Mouse (Mus musculus) intestine, postnatal 0 days (tissue): Measurements from ENCODE around the gene Ninl. TPM values are rescaled to one million over a fixed set of nuclear protein-coding genes. Genes with fewer than 3 reads are reported as not detected.

ENCODE experiments used
- ATAC-seq: fragments of 200-750 bp; cut with Nextera tagmentation; 2 replicates; pipeline ENCODE4 v1.8.0; 2017; ENCODE audit warnings: mild to moderate bottlenecking, moderate TSS enrichment, moderate library complexity
- H3K27ac ChIP-seq: fragments of 300-500 bp; sonication (generic); 2 replicates; pipeline ENCODE4 v1.5.1; 2014; ENCODE audit warnings: mild to moderate bottlenecking, low read depth, low read length, moderate library complexity
- H3K27me3 ChIP-seq: fragments of 300-500 bp; sonication (generic); replicated peaks from 2 replicates; pipeline ENCODE4 v1.6.1; 2014; ENCODE audit warnings: low read length, mixed read lengths; ENCODE audit not compliant: control insufficient read depth, insufficient read depth
- H3K36me3 ChIP-seq: fragments of 300-500 bp; sonication (generic); 2 replicates; pipeline ENCODE4 v1.6.1; 2014; ENCODE audit warnings: mild to moderate bottlenecking, moderate library complexity; ENCODE audit not compliant: control insufficient read depth, insufficient read depth
- H3K4me1 ChIP-seq: fragments of 300-500 bp; sonication (generic); replicated peaks from 2 replicates; pipeline ENCODE4 v1.6.1; 2014; ENCODE audit warnings: antibody characterized with exemption, low read length, mixed read lengths; ENCODE audit not compliant: control insufficient read depth, insufficient read depth
- H3K4me2 ChIP-seq: fragments of 300-500 bp; sonication (generic); replicated peaks from 2 replicates; pipeline ENCODE4 v1.6.1; 2014; ENCODE audit warnings: low read depth, mild to moderate bottlenecking, moderate library complexity
- H3K4me3 ChIP-seq: fragments of 300-500 bp; sonication (generic); 2 replicates; pipeline ENCODE4 v1.5.1; 2014; ENCODE audit warnings: low read depth, low read length
- H3K9ac ChIP-seq: fragments of 300-500 bp; sonication (generic); 2 replicates; pipeline ENCODE4 v1.6.1; 2014; ENCODE audit warnings: mild to moderate bottlenecking, low read depth, low read length
- H3K9me3 ChIP-seq: fragments of 300-500 bp; sonication (generic); 2 replicates; pipeline ENCODE4 v1.6.1; 2016; ENCODE audit warnings: mixed run types; ENCODE audit not compliant: control insufficient read depth
- CTCF ChIP-seq: sonication (generic); IDR thresholded peaks from 2 replicates; pipeline ENCODE4 v1.5.1; 2016; ENCODE audit warnings: low read depth, mild to moderate bottlenecking, control low read depth, antibody characterized with exemption, moderate library complexity
- WGBS: fragments of 180-500 bp; shearing (Covaris S2); extraction: QIAGEN DNeasy Blood & Tissue Kit; methylation state at CpG from one replicate; pipeline ENCODE4 v1.1.7; 2014; 5-methylcytosine and 5-hydroxymethylcytosine counted together
- polyA plus RNA-seq: library from polyadenylated mRNA; unstranded; fragments of >200 nt; fragmentation: Nextera tagmentation; extraction: Ambion mirVana; gene quantifications from 2 replicates; pipeline ENCODE4 v1.2.1, GENCODE M21; 2015

Ninl gene
- polyA plus RNA-seq: 1.3 and 1.5 TPM in 2 replicates

GRCm38 (mm10) chr2:151039232-151039695 is at the start of gene Ninl, which contains the start of gene Nanp:
TSS of gene Ninl (minus strand) at chr2:151039382.
TSS of gene Nanp (minus strand) at chr2:151039398.
- H3K4me3 ChIP-seq: peak within 1 kb of the TSS; percentile 86
- TF ChIP-seq CTCF: no peak
- H3K27me3 ChIP-seq: no peaks in the 10 kb centered on the region
- H3K4me2 ChIP-seq: peak within 1 kb of the TSS; percentile 94
- H3K9ac ChIP-seq: peak within 1 kb of the TSS; percentile 91
- peak; percentile 93 for ATAC-seq
- under 1% methylated on average over 31 of the region's 34 CpGs for WGBS
- no peaks in the 10 kb centered on the region for H3K36me3 ChIP-seq
- H3K9me3 ChIP-seq: no peaks in the 10 kb centered on the region
- H3K4me1 ChIP-seq: no peaks in the 10 kb centered on the region
- peak within 1 kb of the TSS; percentile 91 for H3K27ac ChIP-seq

GRCm38 (mm10) chr2:151056637-151057036 is 17.5 kb upstream of the Ninl start:
- Histone ChIP-seq H3K9me3 (no peaks in the 10 kb centered on the region), H3K4me1 (no peaks in the 10 kb centered on the region), H3K4me2 (no peak overlapping the region), H3K27ac (no peak overlapping the region), H3K4me3 (no peak overlapping the region), H3K27me3 (no peaks in the 10 kb centered on the region), H3K9ac (no peak overlapping the region), H3K36me3 (no peaks in the 10 kb centered on the region)
- no peak for TF ChIP-seq CTCF
- ATAC-seq: no peak
- 79% methylated on average over 1 of the region's 1 CpGs for WGBS

- no peak for TF ChIP-seq CTCF
- no peak for ATAC-seq
- Histone ChIP-seq H3K36me3 (no peaks in the 10 kb centered on the region), H3K27ac (no peak overlapping the region), H3K4me3 (no peak overlapping the region), H3K4me1 (no peaks in the 10 kb centered on the region), H3K4me2 (no peak overlapping the region), H3K27me3 (no peaks in the 10 kb centered on the region), H3K9ac (no peak overlapping the region), H3K9me3 (no peaks in the 10 kb centered on the region)
- 95% methylated on average over 1 of the region's 1 CpGs for WGBS
Measured at GRCm38 (mm10) chr2:151040411-151040810, 1.2 kb upstream of the Ninl start.

- Histone ChIP-seq H3K27me3 (no peaks in the 10 kb centered on the region), H3K9me3 (no peaks in the 10 kb centered on the region), H3K9ac (peak overlapping the region; percentile 91), H3K4me2 (peak overlapping the region; percentile 94), H3K27ac (no peak overlapping the region), H3K4me1 (no peaks in the 10 kb centered on the region), H3K36me3 (no peaks in the 10 kb centered on the region), H3K4me3 (peak overlapping the region; percentile 86)
- ATAC-seq: peak; percentile 9; the same call in 1 of the 2 replicates
- WGBS: 39% methylated on average over 8 of the region's 8 CpGs
- TF ChIP-seq CTCF: no peak
Measured at GRCm38 (mm10) chr2:151039726-151040125, 544 bp upstream of the Ninl start.

- H3K4me1 ChIP-seq: no peaks in the 10 kb centered on the region
- H3K27me3 ChIP-seq: no peaks in the 10 kb centered on the region
- H3K4me2 ChIP-seq: peak overlapping the region; percentile 94
- peak; percentile 81 for ATAC-seq
- peak overlapping the region; percentile 86 for H3K4me3 ChIP-seq
- H3K27ac ChIP-seq: peak overlapping the region; percentile 91
- H3K36me3 ChIP-seq: no peaks in the 10 kb centered on the region
- no peaks in the 10 kb centered on the region for H3K9me3 ChIP-seq
- TF ChIP-seq CTCF: no peak
- WGBS: under 1% methylated on average over 30 of the region's 30 CpGs
- H3K9ac ChIP-seq: peak overlapping the region; percentile 91
Measured at GRCm38 (mm10) chr2:151038811-151039222, 365 bp downstream of the Ninl start.

GRCm38 (mm10) chr2:151037876-151038552 is 1.2 kb downstream of the Ninl start:
- H3K4me3 ChIP-seq: peak overlapping the region; percentile 86
- peak overlapping the region; percentile 94 for H3K4me2 ChIP-seq
- TF ChIP-seq CTCF: no peak
- 45% methylated on average over 18 of the region's 18 CpGs for WGBS
- no peak for ATAC-seq
- no peaks in the 10 kb centered on the region for H3K4me1 ChIP-seq
- no peaks in the 10 kb centered on the region for H3K36me3 ChIP-seq
- peak overlapping the region; percentile 91 for H3K9ac ChIP-seq
- no peaks in the 10 kb centered on the region for H3K27me3 ChIP-seq
- H3K27ac ChIP-seq: no peak overlapping the region; the same call in 1 of the 2 replicates
- no peaks in the 10 kb centered on the region for H3K9me3 ChIP-seq
